ENCODE assay signal across 20 mouse cellular contexts in the genomic region with DNA sequence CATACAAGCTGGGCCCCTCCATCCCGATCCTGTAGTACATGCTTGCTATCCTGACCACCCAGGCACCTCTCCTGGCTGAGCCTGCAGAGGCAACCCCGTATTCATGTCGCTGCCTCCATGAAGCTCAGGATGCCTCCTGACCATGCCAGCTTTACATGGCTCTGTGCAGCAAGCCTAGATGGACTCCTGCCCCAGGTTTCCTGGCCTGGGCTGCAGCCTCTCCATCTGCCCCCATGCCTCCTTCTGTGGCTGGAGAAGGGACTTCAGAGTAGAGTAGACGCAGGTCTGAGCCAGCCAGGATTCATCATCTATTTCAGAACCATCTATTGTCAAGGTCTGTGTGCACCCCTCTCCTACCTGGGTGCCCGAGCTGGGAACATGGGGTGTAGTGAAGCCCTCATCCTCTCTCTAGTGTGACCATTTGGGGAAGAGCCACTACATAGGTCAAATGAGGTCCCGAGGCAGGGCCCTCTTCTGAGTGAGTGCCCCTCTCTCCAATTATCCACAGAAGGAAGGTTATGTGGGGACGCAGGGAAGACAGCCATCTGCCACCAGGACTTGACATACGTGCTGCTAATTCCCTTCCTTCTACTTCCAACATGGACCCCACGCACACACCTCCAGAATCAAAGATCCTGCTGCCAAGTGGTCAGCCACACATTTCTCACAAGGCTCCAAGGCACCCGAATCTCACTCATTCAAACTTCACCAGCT.
DNase-seq lines count a peak whose midpoint lies in the region; ATAC-seq and TF ChIP-seq lines count a peak whose summit lies in the region.
"Had no signal": no experiment of that assay in that cellular context is flagged by ENCODE, and none has a peak within 500 bp of the region (broad histone marks: within the 10 kb centered on the region; RNA-seq: fewer than 3 reads in every experiment).

No protein-coding gene starts in this region.

- no peak for DNase-seq in forebrain, embryonic 10.5 days (ENCODE audit: extremely low spot score, low spot score)
- peak; percentile 92 for DNase-seq in cerebellum, adult 9-11 months
- no peak for DNase-seq in kidney, adult 9 months
- DNase-seq: adrenal gland, postnatal 36 days; kidney, postnatal 25 days; liver; lung, postnatal 4 days; thymus, adult 2 months; thymus, postnatal 4 days had no signal

- no peak for ATAC-seq in forebrain, embryonic 15.5 days (replicated peaks)
- ATAC-seq in neural tube, embryonic 13.5 days (ENCODE audit: low read depth): no peak
- ATAC-seq in neural tube, embryonic 15.5 days (ENCODE audit: low FRiP score): no peak
- no peak for ATAC-seq in hindbrain, embryonic 12.5 days (ENCODE audit: low FRiP score)
- ATAC-seq: hindbrain, embryonic 16.5 days; intestine, embryonic 15.5 days had no signal

- H3K27ac ChIP-seq in forebrain, embryonic 15.5 days (replicated peaks): peak overlapping the region; percentile 69
- no peak overlapping the region for H3K27ac ChIP-seq in forebrain, embryonic 10.5 days
- 0 out of 2 replicates have a peak overlapping the region, but pooled peaks have one; percentile 9 for H3K27ac ChIP-seq in neural tube, embryonic 13.5 days (replicated peaks)
- H3K27ac ChIP-seq in neural tube, embryonic 15.5 days (replicated peaks): no peak overlapping the region; the same call in 1 of the 2 replicates
- peak overlapping the region; percentile 7; the same call in 1 of the 2 replicates for H3K27ac ChIP-seq in olfactory bulb, adult 2 months (ENCODE audit: insufficient read depth, low read depth, low read length)
- H3K27ac ChIP-seq in hindbrain, embryonic 12.5 days: no peak overlapping the region
- H3K27ac ChIP-seq: embryonic facial prominence, embryonic 12.5 days; intestine, embryonic 15.5 days; limb, embryonic 10.5 days; stomach, postnatal 0 days had no signal

- no peak overlapping the region for H3K4me2 ChIP-seq in forebrain, embryonic 15.5 days (replicated peaks)
- no peak overlapping the region for H3K4me2 ChIP-seq in neural tube, embryonic 13.5 days
- no peak overlapping the region for H3K4me2 ChIP-seq in neural tube, embryonic 15.5 days
- no peak overlapping the region for H3K4me2 ChIP-seq in hindbrain, embryonic 12.5 days (replicated peaks)
- H3K4me2 ChIP-seq: embryonic facial prominence, embryonic 12.5 days; heart, embryonic 11.5 days; intestine, embryonic 15.5 days had no signal

- TF ChIP-seq POLR2A in olfactory bulb, adult 2 months (IDR thresholded peaks at IDR 0.05; ENCODE audit: insufficient read depth, low read depth, low read length): no peak

- no peaks in the 10 kb centered on the region for H3K27me3 ChIP-seq in forebrain, embryonic 15.5 days
- H3K27me3 ChIP-seq in forebrain, embryonic 10.5 days (ENCODE audit: poor library complexity, severe bottlenecking): no peaks in the 10 kb centered on the region
- H3K27me3 ChIP-seq in neural tube, embryonic 13.5 days: no peaks in the 10 kb centered on the region
- no peaks in the 10 kb centered on the region for H3K27me3 ChIP-seq in neural tube, embryonic 15.5 days (replicated peaks)
- no peaks in the 10 kb centered on the region for H3K27me3 ChIP-seq in hindbrain, embryonic 12.5 days
- H3K27me3 ChIP-seq: intestine, embryonic 15.5 days had no signal

- WGBS in forebrain, embryonic 15.5 days: 86% methylated on average over 10 of the region's 10 CpGs
- WGBS in forebrain, embryonic 10.5 days: 88% methylated on average over 10 of the region's 10 CpGs
- WGBS in neural tube, embryonic 13.5 days: 86% methylated on average over 10 of the region's 10 CpGs
- 89% methylated on average over 10 of the region's 10 CpGs for WGBS in neural tube, embryonic 15.5 days
- WGBS in olfactory bulb, adult 2 months: 82% methylated on average over 10 of the region's 10 CpGs
- WGBS in hindbrain, embryonic 12.5 days: 87% methylated on average over 10 of the region's 10 CpGs

- peaks cover 52% of the 10 kb centered on the region for H3K4me1 ChIP-seq in forebrain, embryonic 15.5 days
- H3K4me1 ChIP-seq in forebrain, embryonic 10.5 days: peaks cover 7% of the 10 kb centered on the region
- H3K4me1 ChIP-seq in neural tube, embryonic 13.5 days (replicated peaks): peaks cover 65% of the 10 kb centered on the region
- peaks cover 37% of the 10 kb centered on the region for H3K4me1 ChIP-seq in neural tube, embryonic 15.5 days
- H3K4me1 ChIP-seq in olfactory bulb, adult 2 months (ENCODE audit: control insufficient read depth, insufficient read depth, low read length): peaks cover 71% of the 10 kb centered on the region
- H3K4me1 ChIP-seq in hindbrain, embryonic 12.5 days: peaks cover 36% of the 10 kb centered on the region
- H3K4me1 ChIP-seq: embryonic facial prominence, embryonic 12.5 days; intestine, embryonic 15.5 days had no signal

- H3K36me3 ChIP-seq in forebrain, embryonic 15.5 days: no peaks in the 10 kb centered on the region
- H3K36me3 ChIP-seq in forebrain, embryonic 10.5 days (replicated peaks): no peaks in the 10 kb centered on the region
- no peaks in the 10 kb centered on the region for H3K36me3 ChIP-seq in neural tube, embryonic 13.5 days
- no peaks in the 10 kb centered on the region for H3K36me3 ChIP-seq in neural tube, embryonic 15.5 days
- no peaks in the 10 kb centered on the region for H3K36me3 ChIP-seq in hindbrain, embryonic 12.5 days
- H3K36me3 ChIP-seq: embryonic facial prominence, embryonic 12.5 days; intestine, embryonic 15.5 days; limb, embryonic 10.5 days had no signal

- H3K9ac ChIP-seq in forebrain, embryonic 15.5 days (replicated peaks): no peak overlapping the region
- no peak overlapping the region for H3K9ac ChIP-seq in neural tube, embryonic 13.5 days
- no peak overlapping the region for H3K9ac ChIP-seq in neural tube, embryonic 15.5 days (replicated peaks)
- H3K9ac ChIP-seq in hindbrain, embryonic 12.5 days: no peak overlapping the region
- H3K9ac ChIP-seq: embryonic facial prominence, embryonic 12.5 days; intestine, embryonic 15.5 days had no signal

- TF ChIP-seq CTCF in olfactory bulb, adult 2 months (IDR thresholded peaks at IDR 0.05; ENCODE audit: insufficient read depth, low read depth, low read length): no peak

- no peak overlapping the region for H3K4me3 ChIP-seq in forebrain, embryonic 15.5 days
- H3K4me3 ChIP-seq in forebrain, embryonic 10.5 days: no peak overlapping the region
- H3K4me3 ChIP-seq in neural tube, embryonic 13.5 days: no peak overlapping the region
- H3K4me3 ChIP-seq in neural tube, embryonic 15.5 days (replicated peaks): no peak overlapping the region
- no peak overlapping the region for H3K4me3 ChIP-seq in olfactory bulb, adult 2 months (ENCODE audit: insufficient read depth, low read depth, low read length)
- no peak overlapping the region for H3K4me3 ChIP-seq in hindbrain, embryonic 12.5 days
- H3K4me3 ChIP-seq: embryonic facial prominence, embryonic 12.5 days; intestine, embryonic 15.5 days; limb, embryonic 10.5 days had no signal

- no peaks in the 10 kb centered on the region for H3K9me3 ChIP-seq in forebrain, embryonic 15.5 days
- H3K9me3 ChIP-seq in forebrain, embryonic 10.5 days: no peaks in the 10 kb centered on the region
- H3K9me3 ChIP-seq in neural tube, embryonic 13.5 days: peaks cover 3% of the 10 kb centered on the region; the same call in 1 of the 2 replicates
- H3K9me3 ChIP-seq in neural tube, embryonic 15.5 days (replicated peaks): no peaks in the 10 kb centered on the region
- H3K9me3 ChIP-seq in hindbrain, embryonic 12.5 days (replicated peaks): no peaks in the 10 kb centered on the region
- H3K9me3 ChIP-seq: embryonic facial prominence, embryonic 12.5 days; intestine, embryonic 15.5 days; limb, embryonic 10.5 days had no signal

Comparison
In these comparisons a context has a peak if more than half of its experiments do, and no peak if none do; other contexts are left out.
1. H3K27ac ChIP-seq: peak in forebrain, embryonic 15.5 days (single experiment), neural tube, embryonic 13.5 days (single experiment) and olfactory bulb, adult 2 months (single experiment); none in forebrain, embryonic 10.5 days (single experiment), neural tube, embryonic 15.5 days (single experiment) and hindbrain, embryonic 12.5 days (single experiment).